Mouse (Mus musculus): ENCODE data around the gene Rnf8. TPM values are rescaled to one million over a fixed set of nuclear protein-coding genes. Genes with fewer than 3 reads are reported as not detected.

Rnf8 gene
- total RNA-seq, 2 experiments from 2014 or later: 17.4 to 20.1 TPM

- DNase-seq (ENCODE audit: low spot score): no peak
Observed at GRCm38 (mm10) chr17:29623488-29623887, 8.9 kb downstream of the Rnf8 start.

- DNase-seq (ENCODE audit: low spot score): peak; percentile 71
Observed at GRCm38 (mm10) chr17:29627285-29627684, 12.7 kb downstream of the Rnf8 start.

- DNase-seq (ENCODE audit: low spot score): peak; percentile 24
Observed at GRCm38 (mm10) chr17:29628946-29629345, 14.4 kb downstream of the Rnf8 start.

DNA sequence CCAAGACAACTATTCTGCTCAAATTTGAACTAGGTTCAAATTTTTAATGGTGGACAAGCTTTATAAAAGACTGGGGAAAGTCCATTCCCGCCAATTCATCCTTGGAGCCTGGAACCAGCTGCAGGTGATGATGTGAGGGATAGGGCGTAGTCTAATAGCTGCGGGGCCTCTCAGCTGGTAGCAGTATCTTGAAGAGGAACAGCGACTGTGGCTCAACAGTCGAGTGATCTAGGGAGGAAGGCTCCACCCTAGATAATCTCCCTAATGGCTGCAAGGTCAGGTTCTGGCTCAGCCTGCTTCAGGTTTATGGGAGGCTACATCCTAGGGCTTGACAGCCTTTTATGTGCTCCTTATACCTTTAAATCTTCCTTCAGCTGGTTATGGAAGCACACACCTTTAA lies 15.0 kb downstream of the Rnf8 start:
- DNase-seq (ENCODE audit: low spot score): no peak

- no peak for DNase-seq (ENCODE audit: low spot score)
Observed at GRCm38 (mm10) chr17:29632312-29632711, 17.7 kb downstream of the Rnf8 start.

DNA sequence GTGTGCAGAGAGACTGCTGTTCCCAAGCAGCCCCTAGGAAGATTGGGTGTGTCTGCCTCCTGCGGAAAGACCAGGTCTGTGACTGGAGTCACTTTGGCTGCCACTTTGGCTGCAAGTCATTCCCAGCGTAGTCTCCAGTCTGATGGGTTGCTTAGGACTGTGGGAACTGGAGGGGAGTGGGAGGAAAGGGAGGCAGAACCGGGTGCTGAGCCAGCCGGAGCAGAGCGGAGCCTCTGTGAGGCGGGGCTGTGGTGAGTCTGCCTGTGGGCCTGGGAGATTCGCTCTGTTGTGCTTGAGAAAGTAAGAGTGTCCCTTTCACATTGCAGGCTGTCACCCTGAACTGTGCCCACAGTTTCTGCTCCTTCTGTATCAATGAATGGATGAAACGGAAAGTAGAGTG lies 20.9 kb downstream of the Rnf8 start:
- DNase-seq (ENCODE audit: low spot score): no peak

- DNase-seq (ENCODE audit: low spot score): peak; percentile 27
Observed at GRCm38 (mm10) chr17:29636118-29636517, 21.5 kb downstream of the Rnf8 start.

GRCm38 (mm10) chr17:29637377-29637776 lies 22.8 kb downstream of the Rnf8 start:
- DNase-seq (ENCODE audit: low spot score): peak; percentile 34

GRCm38 (mm10) chr17:29637895-29638294 lies 23.3 kb downstream of the Rnf8 start:
- DNase-seq (ENCODE audit: low spot score): no peak

DNA sequence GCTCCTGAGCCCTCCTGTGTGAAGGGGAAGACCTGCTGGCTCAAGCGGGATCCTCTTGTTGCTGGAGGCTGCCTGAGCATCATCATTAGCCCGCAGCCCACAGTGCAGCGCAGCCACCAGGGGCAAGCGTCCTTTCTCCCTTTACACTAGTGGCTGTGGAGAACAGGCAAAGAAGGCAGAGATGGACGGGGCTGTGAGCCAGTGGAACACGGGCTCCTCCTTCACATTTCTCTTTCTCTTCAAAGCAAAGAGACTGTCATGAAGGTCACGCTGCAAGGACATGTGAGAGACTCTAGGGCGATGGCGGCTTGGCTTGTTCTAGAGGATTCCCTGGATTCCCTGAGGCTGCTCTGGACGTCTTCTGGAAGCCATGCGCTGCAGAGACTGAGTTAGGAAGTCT lies 26.4 kb downstream of the Rnf8 start:
- no peak for DNase-seq (ENCODE audit: low spot score)

DNA sequence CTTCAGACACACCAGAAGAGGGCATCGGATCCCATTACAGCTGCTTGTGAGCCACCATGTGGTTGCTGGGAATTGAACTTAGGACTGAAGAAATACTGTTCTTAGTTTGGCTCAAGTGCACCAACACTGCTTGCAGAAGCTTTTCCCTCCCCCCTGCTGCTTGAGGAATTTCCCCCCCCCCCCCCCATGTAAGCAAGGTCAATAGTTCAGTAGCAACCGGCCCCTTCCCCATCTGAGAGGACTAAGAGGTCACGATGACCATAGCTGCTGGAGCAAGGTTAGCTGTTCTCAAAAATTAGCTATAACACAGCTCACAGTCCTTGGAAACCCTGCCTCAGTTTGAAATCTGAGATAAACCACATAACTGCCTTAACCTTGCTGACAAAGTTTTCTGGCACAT lies 27.6 kb downstream of the Rnf8 start:
- no peak for DNase-seq (ENCODE audit: low spot score)

GRCm38 (mm10) chr17:29658249-29658648 lies 43.7 kb downstream of the Rnf8 start:
- no peak for DNase-seq (ENCODE audit: low spot score)

- peak; percentile 96 for DNase-seq (ENCODE audit: low spot score)
Observed at GRCm38 (mm10) chr17:29660076-29660761, 45.6 kb downstream of the Rnf8 start, which contains the start of gene Cmtr1. Cmtr1 (plus strand) TSS chr17:29660595.

DNA sequence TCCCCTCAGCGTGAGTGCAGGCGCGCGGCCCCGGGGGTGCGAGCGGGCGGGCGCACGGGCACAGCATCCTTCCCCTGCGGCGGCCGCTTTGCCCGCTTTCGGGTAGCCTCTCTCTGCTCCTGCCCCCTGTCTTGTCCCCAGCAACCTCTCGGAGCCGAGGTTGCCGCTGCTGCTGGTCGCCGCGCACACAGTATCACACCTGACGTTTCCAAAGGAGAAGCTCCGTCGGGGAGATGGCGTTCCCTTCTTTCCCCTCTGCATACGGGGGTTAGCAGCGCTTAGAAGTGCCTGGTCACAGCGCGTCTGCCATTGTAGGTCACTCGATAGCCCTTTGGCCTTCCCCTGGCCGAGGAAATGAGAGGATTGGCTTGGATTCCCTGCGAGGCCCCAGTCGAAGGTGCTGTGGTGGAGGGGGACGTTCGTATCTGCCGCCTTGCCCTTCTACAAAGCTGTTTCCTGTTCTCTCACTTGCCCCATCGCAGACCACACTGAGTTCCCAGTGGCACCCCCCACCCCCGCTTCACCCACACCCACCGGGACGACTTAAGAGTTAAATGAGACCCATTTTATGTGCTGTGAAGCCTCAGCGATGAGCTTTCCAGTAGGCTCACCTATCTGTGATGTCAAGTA lies 46.3 kb downstream of the Rnf8 start:
- DNase-seq (ENCODE audit: low spot score): no peak

DNA sequence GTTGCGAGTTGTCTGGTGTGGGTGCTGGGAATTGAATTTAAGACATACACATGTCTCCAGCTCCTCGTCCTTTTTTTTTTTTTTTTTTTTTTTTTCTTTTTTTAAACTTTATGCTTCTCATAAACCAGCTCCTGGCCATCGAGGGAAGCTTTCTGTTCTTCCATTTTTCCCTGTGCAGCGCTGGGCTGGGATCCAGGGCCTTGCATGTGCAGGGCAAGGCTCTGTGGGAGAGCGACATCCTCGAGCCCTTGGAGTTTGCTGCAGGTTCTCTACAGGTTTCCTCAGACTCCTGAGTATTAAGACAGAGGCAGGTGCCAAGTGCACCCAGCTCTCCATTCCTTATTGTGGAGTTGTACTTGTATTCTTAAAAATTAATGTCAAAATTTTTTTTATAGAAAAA lies 47.6 kb downstream of the Rnf8 start:
- DNase-seq (ENCODE audit: low spot score): no peak

DNA sequence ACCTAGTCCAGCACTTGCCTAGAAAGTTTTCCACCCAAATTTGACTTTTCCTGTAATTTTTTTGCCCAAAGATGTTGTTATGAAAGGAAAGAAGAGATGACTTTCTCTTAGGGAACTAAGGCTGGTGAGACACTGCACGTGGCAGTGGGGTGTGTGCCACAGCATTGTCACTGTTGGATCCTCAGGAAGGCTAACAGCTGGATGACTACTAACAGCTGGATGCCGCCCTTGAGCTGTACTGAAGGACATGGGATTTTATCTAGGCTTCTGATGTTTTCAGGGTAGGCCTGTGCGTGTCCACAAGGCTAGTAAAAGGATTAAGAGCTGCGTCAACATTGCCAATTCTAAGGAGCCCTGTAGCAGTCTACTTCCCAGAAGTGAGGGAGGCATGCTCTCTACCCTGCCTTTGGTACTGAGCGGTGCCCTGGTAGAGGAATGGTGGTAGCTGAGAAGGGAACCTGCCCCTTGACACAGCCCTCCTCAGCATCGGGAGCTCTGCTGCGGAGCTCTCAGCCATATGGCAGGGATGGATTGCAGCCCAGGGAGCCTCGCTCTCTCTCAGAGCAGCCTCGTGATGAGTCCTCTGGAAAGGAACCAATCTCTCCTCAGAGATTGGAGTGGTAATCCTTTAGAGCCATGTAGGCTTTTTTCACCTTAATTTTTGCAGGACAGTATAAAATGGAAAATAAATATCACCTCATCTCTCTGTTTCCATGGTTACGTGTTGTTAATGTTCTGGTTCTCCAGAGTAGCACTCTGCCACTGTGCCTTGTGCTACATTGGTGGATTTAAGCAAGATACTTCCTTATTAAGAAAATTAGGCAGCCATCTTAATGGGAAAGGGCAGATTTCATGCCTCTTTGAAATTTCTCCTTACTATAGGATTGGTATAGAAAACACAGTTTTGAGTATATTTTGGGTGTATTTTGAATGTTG lies 53.7 kb downstream of the Rnf8 start:
- no peak for DNase-seq (ENCODE audit: low spot score)

- no peak for DNase-seq (ENCODE audit: low spot score)
Observed at GRCm38 (mm10) chr17:29669030-29669429, 54.4 kb downstream of the Rnf8 start.

GRCm38 (mm10) chr17:29669936-29670335 lies 55.3 kb downstream of the Rnf8 start:
- DNase-seq (ENCODE audit: low spot score): no peak

- DNase-seq (ENCODE audit: low spot score): no peak
Observed at GRCm38 (mm10) chr17:29671021-29671420, 56.4 kb downstream of the Rnf8 start.

GRCm38 (mm10) chr17:29673325-29673724 lies 58.7 kb downstream of the Rnf8 start:
- no peak for DNase-seq (ENCODE audit: low spot score)

- DNase-seq (ENCODE audit: low spot score): no peak
Observed at GRCm38 (mm10) chr17:29678526-29678925, 63.9 kb downstream of the Rnf8 start.
